Mouse (Mus musculus) cortical plate, adult 2 months (tissue): ENCODE measurements around the gene Fubp3.

ENCODE experiments used
- CTCF ChIP-seq: fragments of 200-500 bp; IDR thresholded peaks from 2 replicates; pipeline ENCODE4 v1.5.1; 2011; ENCODE audit warnings: mild to moderate bottlenecking, control low read depth, low read length; ENCODE audit not compliant: insufficient read depth; ENCODE audit errors: extremely low read depth
- POLR2A ChIP-seq: fragments of 200-500 bp; IDR thresholded peaks from 2 replicates; pipeline ENCODE4 v1.6.1; 2011; ENCODE audit warnings: mild to moderate bottlenecking, low read length, control low read depth; ENCODE audit not compliant: insufficient read depth; ENCODE audit errors: extremely low read depth

DNA sequence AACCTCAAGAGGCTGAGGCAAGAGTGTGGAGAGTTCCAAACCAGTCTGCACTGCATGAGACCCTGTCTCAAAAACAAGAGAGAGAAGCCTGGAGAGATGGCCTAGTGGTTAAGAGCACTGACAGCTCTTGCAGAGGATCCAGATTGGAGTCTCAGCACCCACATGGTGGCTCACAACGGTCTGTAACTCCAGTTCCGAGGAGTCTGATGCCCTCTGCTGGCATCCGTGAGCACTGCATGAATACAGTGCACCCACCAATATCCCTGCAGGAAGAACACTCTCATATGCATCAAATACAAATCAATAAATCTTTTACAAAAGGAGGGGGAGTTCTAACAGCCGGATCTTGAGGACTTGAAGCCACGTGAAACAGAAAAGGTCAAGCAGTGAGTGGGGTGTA is 17.8 kb upstream of the Fubp3 start:
- TF ChIP-seq CTCF: 0 out of 2 replicates have a peak, but pooled peaks have one; percentile 8
- no peak for TF ChIP-seq POLR2A
